Mouse (Mus musculus): Measurements from ENCODE around the gene Mxi1. TPM values are rescaled to one million over a fixed set of nuclear protein-coding genes. Genes with fewer than 3 reads are reported as not detected.

Gene Mxi1
- polyA plus RNA-seq, 1 experiment from 2014 or later, result 31.0 TPM

DNA sequence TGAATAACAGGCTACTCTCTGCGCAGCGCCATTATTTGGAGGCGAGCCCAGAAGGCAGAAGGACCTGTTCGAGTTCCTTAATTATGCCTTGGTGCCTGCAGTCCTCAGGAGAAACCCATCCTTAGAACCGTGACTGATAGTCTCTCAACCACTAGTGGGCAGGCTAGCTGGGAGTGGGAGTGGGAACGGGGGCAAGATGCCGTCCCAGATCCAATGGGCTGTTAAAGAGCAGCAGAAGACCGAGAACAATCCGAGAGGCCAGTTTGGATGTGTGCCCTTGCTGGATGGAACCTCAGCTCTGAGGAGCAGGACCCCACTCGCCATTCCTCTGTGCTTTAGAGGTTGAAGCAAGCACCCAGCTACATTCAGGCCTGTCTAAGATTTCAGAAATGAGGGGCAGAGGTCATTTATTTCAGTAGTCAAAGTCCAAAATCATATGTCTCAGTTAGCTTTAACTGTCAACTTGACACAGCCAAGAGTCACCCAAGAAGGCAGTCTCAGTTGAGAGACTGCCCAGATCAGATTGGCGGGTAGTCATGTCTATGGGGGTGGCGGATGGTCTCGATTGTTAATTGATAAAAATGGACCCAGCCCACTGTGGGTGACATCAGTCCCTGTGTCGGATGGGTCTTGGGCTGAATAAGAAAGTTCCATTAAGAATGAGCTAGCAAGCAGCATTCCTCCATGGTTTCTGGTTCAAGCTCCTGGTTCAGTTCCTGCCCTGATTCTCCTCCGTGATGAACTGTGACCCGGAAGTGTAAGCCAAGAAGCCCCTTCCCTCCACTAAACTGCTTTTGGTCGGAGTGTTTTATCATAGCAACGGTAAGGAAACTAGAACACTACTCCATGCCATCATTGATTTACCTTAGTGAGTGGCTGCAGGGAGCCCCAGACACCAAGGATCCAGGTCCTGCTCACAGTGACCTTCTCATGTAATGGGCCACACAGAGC is 112.3 kb downstream of the Mxi1 start:
- H3K27ac ChIP-seq, result no peak overlapping the region
- no peaks in the 10 kb centered on the region for H3K36me3 ChIP-seq
- H3K4me2 ChIP-seq, result peak overlapping the region; percentile 47
- H3K9me3 ChIP-seq (replicated peaks), result no peaks in the 10 kb centered on the region
- ATAC-seq (ENCODE audit: low read depth) (no peak), DNase-seq (no peak)
- peaks cover 28% of the 10 kb centered on the region for H3K4me1 ChIP-seq (replicated peaks)
- no peak overlapping the region for H3K9ac ChIP-seq
- WGBS (ENCODE audit: insufficient replicate concordance), result 43% methylated on average over 18 of the region's 18 CpGs
- H3K4me3 ChIP-seq (replicated peaks), result no peak overlapping the region
- peaks cover 28% of the 10 kb centered on the region for H3K27me3 ChIP-seq

DNA sequence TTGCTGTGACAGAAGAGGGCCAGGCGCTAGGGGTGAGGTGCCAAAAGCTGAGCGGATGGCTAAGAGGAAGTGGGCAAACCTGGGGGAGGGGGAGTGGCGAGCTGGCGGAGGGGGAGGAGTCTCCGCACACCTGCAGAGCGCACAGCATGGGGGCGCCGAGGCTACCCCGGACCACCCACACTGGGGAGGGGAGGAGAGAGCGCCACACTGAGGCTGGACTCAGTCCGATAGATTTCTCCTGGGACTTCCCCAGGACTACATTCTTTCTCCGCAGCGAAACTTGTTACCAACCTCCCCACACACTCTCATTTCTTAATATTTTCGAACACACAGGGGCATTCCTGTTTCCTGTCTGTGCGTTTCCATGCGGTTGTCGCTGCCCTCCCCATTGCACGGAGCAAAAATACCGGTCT is 113.0 kb downstream of the Mxi1 start:
- H3K9me3 ChIP-seq (replicated peaks), result no peaks in the 10 kb centered on the region
- H3K4me1 ChIP-seq (replicated peaks), result peaks cover 28% of the 10 kb centered on the region
- no peak overlapping the region for H3K9ac ChIP-seq
- WGBS (ENCODE audit: insufficient replicate concordance), result 12% methylated on average over 18 of the region's 19 CpGs
- H3K4me2 ChIP-seq, result peak overlapping the region; percentile 47
- H3K27me3 ChIP-seq, result peaks cover 28% of the 10 kb centered on the region
- no peak for ATAC-seq (ENCODE audit: low read depth)
- 0 out of 2 replicates have a peak overlapping the region, but pooled peaks have one; percentile 16 for H3K4me3 ChIP-seq (replicated peaks)
- H3K27ac ChIP-seq, result no peak overlapping the region
- no peak for DNase-seq
- no peaks in the 10 kb centered on the region for H3K36me3 ChIP-seq

DNA sequence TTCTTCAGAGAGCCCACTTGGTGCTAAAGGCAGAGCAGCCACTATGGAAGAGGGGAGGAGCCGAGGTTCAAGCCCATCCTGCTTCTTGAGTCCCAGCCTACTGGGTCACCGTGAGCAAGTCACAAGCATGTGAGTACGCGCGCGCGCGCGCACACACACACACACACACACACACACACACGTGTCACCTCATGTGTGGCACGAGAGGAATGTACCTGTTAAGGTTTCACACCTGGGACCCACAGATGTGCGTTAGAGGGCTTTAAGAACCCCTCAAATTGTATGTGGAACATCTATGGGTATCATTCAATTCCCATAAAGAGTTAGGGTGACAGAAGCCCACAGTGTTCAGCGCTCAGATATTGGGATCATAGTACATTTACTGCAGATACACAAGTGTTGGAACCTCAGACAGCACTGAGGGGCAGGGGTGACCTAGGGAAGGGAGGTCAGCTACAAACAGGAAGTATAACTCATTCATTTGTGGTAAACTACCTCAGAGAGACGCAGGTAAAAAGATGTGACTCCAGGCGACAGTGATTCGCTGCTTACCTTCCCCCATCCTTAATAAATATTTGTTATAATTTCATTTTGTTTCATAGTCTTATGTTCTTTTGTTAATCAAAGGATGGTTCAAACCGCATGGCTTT is 113.6 kb downstream of the Mxi1 start:
- H3K27ac ChIP-seq, result peak overlapping the region; percentile 12; the same call in 1 of the 2 replicates
- ATAC-seq (ENCODE audit: low read depth), result no peak
- peak overlapping the region; percentile 47 for H3K4me2 ChIP-seq
- peaks cover 28% of the 10 kb centered on the region for H3K4me1 ChIP-seq (replicated peaks)
- no peaks in the 10 kb centered on the region for H3K9me3 ChIP-seq (replicated peaks)
- H3K9ac ChIP-seq, result no peak overlapping the region
- DNase-seq, result no peak
- no peaks in the 10 kb centered on the region for H3K36me3 ChIP-seq
- peaks cover 28% of the 10 kb centered on the region for H3K27me3 ChIP-seq
- no peak overlapping the region for H3K4me3 ChIP-seq (replicated peaks)
- WGBS (ENCODE audit: insufficient replicate concordance), result 38% methylated on average over 17 of the region's 17 CpGs

DNA sequence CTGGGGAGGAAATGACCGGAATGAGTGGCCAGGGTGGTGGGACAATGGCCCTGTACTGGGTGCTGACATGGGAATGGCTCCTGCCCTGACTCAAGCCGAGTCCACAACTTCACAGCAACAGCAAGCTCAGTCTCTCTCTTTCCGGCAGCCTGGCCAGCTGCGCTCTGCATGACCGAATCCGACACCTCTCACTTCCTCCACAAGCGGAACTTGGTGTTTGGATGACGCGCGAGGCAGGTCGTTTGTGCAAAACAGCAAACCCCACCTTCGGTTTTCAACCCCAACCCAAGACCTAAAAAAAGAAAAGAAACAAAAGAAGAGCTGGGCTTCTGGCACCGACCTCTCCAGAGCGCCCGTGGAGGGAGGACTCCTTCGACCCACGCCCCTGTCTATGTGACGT is 114.3 kb downstream of the Mxi1 start:
- Histone ChIP-seq H3K9me3 (replicated peaks) (no peaks in the 10 kb centered on the region), H3K4me3 (replicated peaks) (no peak overlapping the region), H3K36me3 (no peaks in the 10 kb centered on the region), H3K4me1 (replicated peaks) (peaks cover 28% of the 10 kb centered on the region), H3K4me2 (peak overlapping the region; percentile 23), H3K27ac (peak overlapping the region; percentile 12; the same call in 1 of the 2 replicates), H3K27me3 (peaks cover 28% of the 10 kb centered on the region), H3K9ac (no peak overlapping the region)
- 18% methylated on average over 18 of the region's 18 CpGs for WGBS (ENCODE audit: insufficient replicate concordance)
- DNase-seq, result no peak
- no peak for ATAC-seq (ENCODE audit: low read depth)

Other genes starting within 250 kb of the Mxi1 start
- gene Add3, start 170.1 kb upstream of the Mxi1 start, polyA plus RNA-seq (2015; fragmentation: Nextera tagmentation; extraction: Ambion mirVana), result 29.5 and 34.7 TPM in 2 replicates
- not detected in 2 replicates for gene Gm10197, start 61.2 kb downstream of the Mxi1 start, polyA plus RNA-seq (2015; fragmentation: Nextera tagmentation; extraction: Ambion mirVana)
- gene Smndc1, start 80.1 kb downstream of the Mxi1 start, polyA plus RNA-seq (2015; fragmentation: Nextera tagmentation; extraction: Ambion mirVana), result 28.0 and 31.0 TPM in 2 replicates
- gene Dusp5, start 218.6 kb downstream of the Mxi1 start, polyA plus RNA-seq (2015; fragmentation: Nextera tagmentation; extraction: Ambion mirVana), result 2.6 and 2.8 TPM in 2 replicates